ENCODE assay signal across 9 mouse cellular contexts in genomic region chr16:87635841-87636240, GRCm38 (mm10).
DNase-seq lines count a peak whose midpoint lies in the region; ATAC-seq lines count a peak whose summit lies in the region.
"Had no signal": no experiment of that assay in that cellular context is flagged by ENCODE, and none has a peak within 500 bp of the region (broad histone marks: within the 10 kb centered on the region; RNA-seq: fewer than 3 reads in every experiment).

No protein-coding gene starts in this region.

- ATAC-seq in frontal cortex, adult (ENCODE audit: low TSS enrichment), result no peak
- ATAC-seq: forebrain, embryonic 15.5 days had no signal

- DNase-seq in ovary, adult 18-20 months (ENCODE audit: low spot score), result peak; percentile 28
- DNase-seq in ovary, postnatal 14 days (ENCODE audit: low spot score), result no peak
- peak; percentile 72 to 74 for DNase-seq in adrenal gland, postnatal 36 days
- peak; percentile 23 for DNase-seq in heart, postnatal 25 days (ENCODE audit: low spot score)
- DNase-seq in skeletal muscle tissue, adult 2 months (ENCODE audit: low read depth, low spot score), result peak; percentile 51
- DNase-seq in yolk sac, embryonic 10.5 days (ENCODE audit: low spot score), result no peak
- DNase-seq in liver, result no peak

- intact Hi-C loops in heart, postnatal 25 days (cut with DNase I), result no loop called here

Comparison
In these comparisons a context has a peak if more than half of its experiments do, and no peak if none do; other contexts are left out.
1. DNase-seq: peak in ovary, adult 18-20 months (single experiment), adrenal gland, postnatal 36 days (2 of 2), heart, postnatal 25 days (single experiment) and skeletal muscle tissue, adult 2 months (single experiment); none in ovary, postnatal 14 days (single experiment), yolk sac, embryonic 10.5 days (single experiment) and liver (single experiment).